Mouse (Mus musculus) heart, embryonic 10.5 days (tissue): ENCODE results near the gene Btk. TPM values are rescaled to one million over a fixed set of nuclear protein-coding genes. Genes with fewer than 3 reads are reported as not detected.
A peak's percentile ranks its signal among the peaks of the same experiment; 100 is the strongest.
"Not testable (repeated sequence)": the region's sequence is repeated elsewhere in the genome, so short reads cannot be mapped to it uniquely, and the experiment has no call there.

Experiments used
- DNase-seq: peaks from one replicate; pipeline ENCODE4 v3.0.0-alpha.2; 2017; ENCODE audit warnings: low spot score
- H3K27ac ChIP-seq: fragments of 300-500 bp; sonication (generic); 2 replicates; pipeline ENCODE4 v1.5.1; 2016; ENCODE audit warnings: mild to moderate bottlenecking
- H3K27me3 ChIP-seq: fragments of 300-500 bp; sonication (generic); 2 replicates; pipeline ENCODE4 v1.6.1; 2016; ENCODE audit warnings: mild to moderate bottlenecking; ENCODE audit not compliant: poor library complexity, insufficient read depth, severe bottlenecking
- H3K36me3 ChIP-seq: fragments of 300-500 bp; sonication (generic); 2 replicates; pipeline ENCODE4 v1.6.1; 2016; ENCODE audit warnings: mild to moderate bottlenecking, moderate library complexity
- H3K4me1 ChIP-seq: fragments of 300-500 bp; sonication (generic); 2 replicates; pipeline ENCODE4 v1.6.1; 2016; ENCODE audit warnings: mild to moderate bottlenecking
- H3K4me3 ChIP-seq: fragments of 300-500 bp; sonication (generic); 2 replicates; pipeline ENCODE4 v1.5.1; 2016; ENCODE audit warnings: mild to moderate bottlenecking, moderate library complexity
- H3K9me3 ChIP-seq: fragments of 300-500 bp; sonication (generic); 2 replicates; pipeline ENCODE4 v1.6.1; 2016; ENCODE audit warnings: mild to moderate bottlenecking, moderate library complexity
- WGBS: fragments of 180-500 bp; shearing (Covaris S2); methylation state at CpG from one replicate; pipeline ENCODE4 v1.1.7; 2016; 5-methylcytosine and 5-hydroxymethylcytosine counted together
- polyA plus RNA-seq: library from polyadenylated mRNA; unstranded; fragments of >200 nt; fragmentation: Nextera tagmentation; extraction: Ambion mirVana; gene quantifications from 2 replicates; pipeline ENCODE4 v1.2.1, GENCODE M21; 2016

Btk gene
- polyA plus RNA-seq, 1 experiment from 2014 or later, result 2.5 TPM

- 74% methylated on average over 4 of the region's 4 CpGs for WGBS
- H3K36me3 ChIP-seq, result no peaks in the 10 kb centered on the region
- H3K27me3 ChIP-seq, result no peaks in the 10 kb centered on the region
- no peaks in the 10 kb centered on the region for H3K9me3 ChIP-seq
- DNase-seq, result no peak
- H3K4me1 ChIP-seq, result no peaks in the 10 kb centered on the region
- H3K4me3 ChIP-seq, result no peak overlapping the region
- no peak overlapping the region for H3K27ac ChIP-seq
Observed at GRCm38 (mm10) chrX:134564326-134564725, 19.0 kb downstream of the Btk start.

DNA sequence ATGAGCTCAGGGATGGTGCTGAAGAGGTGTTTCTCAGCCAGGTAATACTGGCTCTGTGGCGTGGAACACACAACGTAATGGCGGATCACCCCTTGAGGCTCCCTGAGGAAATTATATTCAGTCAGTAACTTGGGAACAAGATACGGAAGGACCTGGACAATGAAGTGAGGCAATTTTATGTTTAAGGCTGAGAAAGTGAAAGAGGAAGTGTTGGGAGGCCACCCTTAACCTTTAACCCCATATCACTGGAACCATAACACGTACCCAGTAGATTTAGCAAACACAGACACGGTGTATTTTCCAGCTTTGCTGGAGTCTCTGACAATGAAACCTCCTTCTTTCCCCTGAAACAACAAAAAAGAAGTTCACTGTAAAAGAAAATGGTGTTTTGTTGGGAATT, 28.9 kb downstream of the Btk start:
- 70% methylated on average over 6 of the region's 6 CpGs for WGBS

GRCm38 (mm10) chrX:134553326-134553725, 30.0 kb downstream of the Btk start:
- 84% methylated on average over 4 of the region's 4 CpGs for WGBS
- H3K9me3 ChIP-seq, result no peaks in the 10 kb centered on the region

More for the DNA sequence above, 28.9 kb downstream of the Btk start:
- Histone ChIP-seq H3K9me3 (no peaks in the 10 kb centered on the region), H3K4me1 (no peaks in the 10 kb centered on the region), H3K4me3 (no peak overlapping the region), H3K36me3 (no peaks in the 10 kb centered on the region), H3K27ac (no peak overlapping the region), H3K27me3 (no peaks in the 10 kb centered on the region)
- no peak for DNase-seq

DNA sequence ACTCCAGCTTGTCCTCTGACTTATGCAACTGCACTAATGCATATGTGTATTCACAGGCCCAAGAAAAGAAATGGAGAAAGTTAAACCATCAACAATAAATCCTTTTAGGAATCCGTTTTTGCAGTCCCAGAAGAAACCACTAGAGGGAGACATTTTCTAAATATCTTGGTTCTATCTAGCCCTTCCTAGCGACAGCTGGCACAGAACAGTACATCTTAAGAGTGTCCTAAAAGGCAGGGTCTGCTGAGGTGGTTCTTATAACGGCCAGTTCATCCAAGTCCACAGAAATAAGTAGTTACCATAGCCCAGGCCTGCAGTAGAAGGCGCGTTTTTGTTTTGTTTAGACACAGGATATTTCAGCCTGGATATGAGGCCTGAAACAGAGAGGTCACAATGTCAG, 32.5 kb downstream of the Btk start:
- 18% methylated on average over 5 of the region's 5 CpGs for WGBS
- Histone ChIP-seq H3K4me1 (no peaks in the 10 kb centered on the region), H3K27ac (no peak overlapping the region), H3K4me3 (no peak overlapping the region), H3K9me3 (no peaks in the 10 kb centered on the region), H3K27me3 (no peaks in the 10 kb centered on the region), H3K36me3 (no peaks in the 10 kb centered on the region)
- no peak for DNase-seq

More at GRCm38 (mm10) chrX:134553326-134553725, 30.0 kb downstream of the Btk start:
- H3K27me3 ChIP-seq, result no peaks in the 10 kb centered on the region
- no peak overlapping the region for H3K27ac ChIP-seq
- no peaks in the 10 kb centered on the region for H3K4me1 ChIP-seq
- no peaks in the 10 kb centered on the region for H3K36me3 ChIP-seq
- H3K4me3 ChIP-seq, result no peak overlapping the region
- no peak for DNase-seq

DNA sequence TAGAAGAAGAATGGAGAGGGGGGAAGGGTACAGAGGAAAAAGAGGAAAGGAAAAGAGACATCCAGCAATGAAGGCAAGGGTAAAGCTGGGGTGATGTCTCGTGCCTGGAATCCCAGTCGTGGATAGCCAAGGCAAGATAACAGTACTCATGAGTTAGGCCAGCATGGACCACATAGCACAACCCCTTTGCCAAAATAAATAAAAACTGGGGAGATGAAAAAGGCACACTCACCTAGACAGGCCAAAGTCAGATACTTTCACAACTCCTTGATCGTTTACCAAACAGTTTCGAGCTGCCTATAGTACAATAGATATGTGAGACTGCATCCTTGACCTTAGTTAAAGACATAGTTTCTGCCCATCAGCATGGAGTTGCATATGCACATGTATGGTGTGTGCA, 36.0 kb downstream of the Btk start:
- 84% methylated on average over 4 of the region's 4 CpGs for WGBS
- Histone ChIP-seq H3K27ac (no peak overlapping the region), H3K4me1 (no peaks in the 10 kb centered on the region), H3K9me3 (no peaks in the 10 kb centered on the region), H3K4me3 (no peak overlapping the region), H3K27me3 (no peaks in the 10 kb centered on the region), H3K36me3 (no peaks in the 10 kb centered on the region)
- DNase-seq, result no peak

- peak overlapping the region; percentile 64 for H3K4me3 ChIP-seq
- no peak for DNase-seq
- H3K36me3 ChIP-seq, result 0 out of 2 replicates have a peak, but pooled peaks cover 1% of the 10 kb centered on the region
- H3K9me3 ChIP-seq, result no peaks in the 10 kb centered on the region
- 22% methylated on average over 6 of the region's 6 CpGs for WGBS
- no peaks in the 10 kb centered on the region for H3K27me3 ChIP-seq
- H3K27ac ChIP-seq, result peak overlapping the region; percentile 91
- no peaks in the 10 kb centered on the region for H3K4me1 ChIP-seq
Observed at GRCm38 (mm10) chrX:134541955-134542308, 41.4 kb downstream of the Btk start.

DNA sequence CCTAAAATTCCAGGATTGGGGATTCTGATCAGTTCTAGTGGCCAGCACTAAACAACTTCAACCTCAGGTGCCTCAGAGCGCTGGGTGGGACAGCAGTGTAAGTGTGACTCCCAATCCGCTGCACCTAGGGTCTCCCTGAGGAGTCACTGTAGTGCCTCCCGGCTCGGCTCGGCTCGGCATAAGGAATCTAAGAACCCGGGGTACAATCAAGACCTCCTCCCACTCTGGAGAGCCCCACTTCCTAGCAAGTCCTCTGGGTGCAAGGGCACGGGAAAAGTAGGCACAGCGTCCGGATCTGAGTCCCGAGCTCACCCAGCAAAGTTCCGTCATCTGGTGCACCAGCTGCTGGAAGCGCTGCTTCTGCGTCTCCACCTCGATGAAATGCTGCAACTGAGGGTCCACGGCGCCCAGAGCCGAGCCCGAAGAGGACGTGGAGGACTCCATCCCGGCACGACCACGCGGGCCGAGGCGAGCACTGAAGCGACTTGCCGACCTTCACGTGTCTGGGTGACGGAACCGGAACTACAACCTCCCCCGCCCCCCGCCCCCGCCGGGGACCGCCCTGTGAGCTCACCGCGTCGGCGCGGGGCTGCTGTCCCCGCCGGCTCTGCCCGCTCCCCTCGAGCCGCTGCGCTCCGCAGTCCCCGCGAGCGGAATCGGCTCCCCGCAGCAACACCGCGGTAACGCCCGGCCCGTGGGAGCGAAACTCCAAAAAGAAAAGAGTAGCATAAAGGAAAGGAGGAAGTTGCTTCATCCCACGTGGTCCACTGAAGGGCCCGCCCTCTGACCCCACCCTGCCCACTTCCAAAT, 42.0 kb downstream of the Btk start, which contains the start of gene Timm8a1:
Gene Timm8a1, minus strand, starts transcription at position 721 of the 810 bp plus-strand sequence.
- peak; percentile 93 for DNase-seq
- Histone ChIP-seq H3K27ac (peak within 1 kb of the TSS; percentile 91), H3K4me1 (no peaks in the 10 kb centered on the region), H3K4me3 (peak within 1 kb of the TSS; percentile 64), H3K27me3 (no peaks in the 10 kb centered on the region), H3K36me3 (peaks cover 7% of the 10 kb centered on the region; the same call in 1 of the 2 replicates), H3K9me3 (no peaks in the 10 kb centered on the region)
- 15% methylated on average over 49 of the region's 61 CpGs for WGBS

DNA sequence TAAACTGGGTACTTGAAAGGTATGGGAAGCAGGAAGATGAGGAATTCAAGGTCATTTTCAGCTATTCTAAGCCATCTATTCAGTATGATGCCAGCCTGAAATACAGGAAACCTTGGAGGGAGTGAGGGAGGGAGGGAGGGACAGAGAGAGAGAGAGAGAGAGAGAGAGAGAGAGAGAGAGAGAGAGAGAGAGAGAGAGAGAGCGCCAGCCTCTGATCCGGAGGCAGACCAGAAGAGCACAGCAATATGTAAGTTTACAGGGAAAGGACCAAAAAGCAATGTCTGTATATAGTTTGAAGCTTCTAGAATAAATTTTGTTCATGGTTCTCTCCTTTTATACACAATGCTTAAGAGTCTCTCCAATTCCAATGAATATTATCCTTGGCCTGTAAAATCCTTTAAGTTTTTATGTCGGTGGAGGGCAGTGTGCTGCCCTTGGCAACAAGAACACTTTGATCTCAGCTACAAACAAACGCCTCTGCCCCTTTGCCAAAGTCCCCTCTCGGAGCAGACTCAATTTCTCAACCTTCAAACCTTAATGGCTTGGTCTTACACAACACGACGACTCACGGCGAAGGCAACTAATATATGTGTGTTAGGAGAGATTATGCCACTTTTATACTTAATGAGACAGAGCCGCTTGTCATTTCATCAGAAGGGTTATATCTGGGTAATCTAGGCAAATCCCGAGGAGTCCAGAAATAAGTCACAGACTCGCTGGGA, 42.8 kb downstream of the Btk start:
- peak overlapping the region; percentile 64 for H3K4me3 ChIP-seq
- no peak for DNase-seq
- no peaks in the 10 kb centered on the region for H3K9me3 ChIP-seq
- no peaks in the 10 kb centered on the region for H3K27me3 ChIP-seq
- no peaks in the 10 kb centered on the region for H3K4me1 ChIP-seq
- WGBS, result 24% methylated on average over 11 of the region's 12 CpGs
- peak overlapping the region; percentile 86 for H3K27ac ChIP-seq
- H3K36me3 ChIP-seq, result peaks cover 12% of the 10 kb centered on the region

DNA sequence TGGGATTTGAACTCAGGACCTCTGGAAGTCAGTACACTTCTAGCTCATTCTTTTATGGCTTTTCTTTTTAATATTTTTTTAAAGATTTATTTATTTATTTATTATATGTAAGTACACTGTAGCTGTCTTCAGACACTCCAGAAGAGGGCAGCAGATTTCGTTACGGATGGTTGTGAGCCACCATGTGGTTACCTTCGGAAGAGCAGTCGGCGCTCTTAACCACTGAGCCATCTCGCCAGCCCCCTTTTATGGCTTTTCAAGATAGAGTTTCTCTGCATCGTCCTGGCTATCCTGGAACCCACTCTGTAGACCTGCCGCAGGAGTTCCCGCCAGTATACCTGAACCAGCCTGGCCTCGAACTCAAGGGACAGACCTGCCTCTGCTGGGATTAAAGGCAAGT, 43.6 kb downstream of the Btk start:
- H3K27ac ChIP-seq, H3K9me3 ChIP-seq, DNase-seq, H3K4me1 ChIP-seq, H3K27me3 ChIP-seq: not testable (repeated sequence)
- Histone ChIP-seq H3K36me3 (peaks cover 15% of the 10 kb centered on the region), H3K4me3 (peak overlapping the region; percentile 64; the same call in 1 of the 2 replicates)
- 89% methylated on average over 10 of the region's 10 CpGs for WGBS

GRCm38 (mm10) chrX:134533346-134533745, 50.0 kb downstream of the Btk start:
- DNase-seq, result no peak
- no peak overlapping the region for H3K4me3 ChIP-seq
- H3K27me3 ChIP-seq, result no peaks in the 10 kb centered on the region
- H3K9me3 ChIP-seq, result no peaks in the 10 kb centered on the region
- no peaks in the 10 kb centered on the region for H3K4me1 ChIP-seq
- 83% methylated on average over 2 of the region's 2 CpGs for WGBS
- no peak overlapping the region for H3K27ac ChIP-seq
- peaks cover 15% of the 10 kb centered on the region for H3K36me3 ChIP-seq

DNA sequence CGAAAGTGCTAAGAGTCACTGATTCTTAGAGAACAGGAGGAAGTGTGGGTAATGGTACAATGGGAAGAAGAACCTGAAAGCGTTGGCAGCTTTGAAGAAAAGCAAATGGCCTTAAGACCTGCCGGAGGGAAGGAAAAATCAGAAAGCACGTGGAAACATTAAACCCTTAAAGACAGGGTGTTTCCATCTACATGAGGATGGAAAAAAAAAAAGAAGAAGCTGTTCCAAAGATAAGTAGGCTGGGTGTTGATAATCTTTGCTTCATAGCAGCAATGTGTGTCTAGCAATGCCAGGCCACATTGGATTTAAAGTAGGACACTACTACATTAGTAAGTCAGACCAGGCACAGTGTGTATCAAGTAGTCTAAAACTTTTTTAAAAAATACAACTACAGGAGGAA, 58.1 kb downstream of the Btk start:
- 65% methylated on average over 4 of the region's 4 CpGs for WGBS

GRCm38 (mm10) chrX:134523772-134524171, 59.6 kb downstream of the Btk start:
- DNase-seq, result no peak
- 78% methylated on average over 4 of the region's 4 CpGs for WGBS
- H3K36me3 ChIP-seq, result no peaks in the 10 kb centered on the region
- H3K9me3 ChIP-seq, result no peaks in the 10 kb centered on the region
- no peak overlapping the region for H3K27ac ChIP-seq
- H3K4me1 ChIP-seq, result no peaks in the 10 kb centered on the region
- no peak overlapping the region for H3K4me3 ChIP-seq
- H3K27me3 ChIP-seq, result no peaks in the 10 kb centered on the region

More for the DNA sequence above, 58.1 kb downstream of the Btk start:
- H3K4me1 ChIP-seq, result no peaks in the 10 kb centered on the region
- H3K27ac ChIP-seq, result no peak overlapping the region
- H3K27me3 ChIP-seq, result no peaks in the 10 kb centered on the region
- no peaks in the 10 kb centered on the region for H3K36me3 ChIP-seq
- no peaks in the 10 kb centered on the region for H3K9me3 ChIP-seq
- no peak overlapping the region for H3K4me3 ChIP-seq
- no peak for DNase-seq

DNA sequence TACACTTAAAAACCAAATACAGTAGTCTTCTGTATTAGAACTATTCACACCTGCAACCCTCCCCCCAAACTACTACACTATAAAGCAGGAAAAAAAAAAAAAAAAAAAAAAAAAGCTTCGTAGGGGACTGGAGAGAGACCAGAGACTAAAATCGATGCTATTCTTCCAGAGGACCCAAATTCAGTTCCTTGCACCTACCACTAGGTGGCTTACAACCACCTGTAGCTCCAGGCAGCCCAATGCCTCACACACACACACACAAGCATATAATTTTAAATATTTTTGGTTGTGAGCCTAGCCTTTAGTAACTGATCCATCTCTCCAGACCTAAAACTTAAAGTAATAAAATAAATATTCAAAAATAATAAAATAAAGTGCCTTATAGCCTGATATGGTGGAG, 73.9 kb downstream of the Btk start:
- Histone ChIP-seq H3K4me1 (no peaks in the 10 kb centered on the region), H3K27ac (no peak overlapping the region), H3K9me3 (no peaks in the 10 kb centered on the region), H3K4me3 (no peak overlapping the region), H3K36me3 (no peaks in the 10 kb centered on the region), H3K27me3 (no peaks in the 10 kb centered on the region)
- WGBS, result 42% methylated on average over 2 of the region's 2 CpGs
- DNase-seq, result no peak
